Mouse (Mus musculus) G1E (cell line): ENCODE data around the gene Ints11.

Source experiments
- CTCF ChIP-seq: IDR thresholded peaks from 2 replicates; pipeline ENCODE4 v1.5.1; 2012; ENCODE audit warnings: low read depth, low read length, inconsistent platforms, mixed read lengths
- GATA1 ChIP-seq: IDR thresholded peaks from 2 replicates; pipeline ENCODE4 v1.6.1; 2012; ENCODE audit warnings: borderline replicate concordance, low read length, inconsistent platforms, mixed read lengths
- POLR2AphosphoS5 ChIP-seq: IDR thresholded peaks from 2 replicates; pipeline ENCODE4 v1.6.1; 2012; ENCODE audit warnings: low read depth, low read length, inconsistent platforms; ENCODE audit not compliant: insufficient replicate concordance
- TAL1 ChIP-seq: conservative IDR thresholded peaks from 2 replicates; pipeline ENCODE4 v1.6.1; 2012; ENCODE audit warnings: low read depth, low read length, inconsistent platforms, mixed read lengths

DNA sequence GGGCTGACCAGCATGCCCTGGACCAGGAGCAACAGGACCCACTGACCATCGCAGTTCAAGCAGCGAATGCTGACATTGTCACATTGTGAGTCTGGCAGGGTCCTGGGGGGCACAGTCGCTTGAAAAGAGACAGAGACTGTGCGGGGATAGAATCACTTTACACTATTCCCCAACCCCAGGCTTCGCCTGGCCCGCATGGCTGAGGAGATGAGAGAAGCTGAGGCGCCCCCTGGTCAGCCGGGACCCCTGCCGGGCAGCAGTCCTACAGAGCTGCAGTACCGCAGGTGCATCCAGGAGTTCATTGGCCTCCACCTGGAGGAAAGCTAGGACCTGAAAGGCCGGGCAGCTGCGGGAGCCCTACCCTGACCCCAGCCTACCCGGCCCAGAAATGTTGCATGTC, 36.3 kb downstream of the Ints11 start:
- TF ChIP-seq CTCF (no peak), POLR2AphosphoS5 (no peak), GATA1 (no peak), TAL1 (no peak)
